Comparison of ENCODE assay signal across 14 mouse cellular contexts in the genomic region with DNA sequence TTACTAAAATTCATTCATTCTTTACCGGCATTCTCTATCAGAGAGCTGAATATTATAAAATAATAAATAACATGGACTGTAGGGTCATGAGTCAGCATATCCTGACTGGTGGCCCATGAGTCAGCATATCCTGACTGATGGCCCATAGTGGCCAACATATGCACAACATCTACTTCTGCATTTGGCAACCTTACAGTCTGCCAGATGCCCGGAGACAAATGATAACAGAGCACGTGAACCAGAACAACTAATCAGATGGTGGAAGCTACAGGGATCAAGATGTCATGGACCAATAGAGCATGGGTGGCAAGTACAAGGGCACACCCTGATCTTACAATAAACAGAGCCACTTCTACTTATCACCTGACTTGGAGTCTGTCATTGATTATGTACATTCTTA.
"Had no signal": no experiment of that assay in that cellular context is flagged by ENCODE, and none has a peak within 500 bp of the region (broad histone marks: within the 10 kb centered on the region; RNA-seq: fewer than 3 reads in every experiment).

No protein-coding gene starts in this region.

- H3K27me3 ChIP-seq: kidney, embryonic 15.5 days; limb, embryonic 15.5 days; liver, embryonic 15.5 days; midbrain, embryonic 13.5 days; neural tube, embryonic 13.5 days; stomach, embryonic 15.5 days had no signal

- H3K27ac ChIP-seq: kidney, embryonic 15.5 days; limb, embryonic 15.5 days; liver, embryonic 15.5 days; midbrain, embryonic 13.5 days; neural tube, embryonic 13.5 days; stomach, embryonic 15.5 days had no signal

- H3K4me3 ChIP-seq: kidney, embryonic 15.5 days; limb, embryonic 15.5 days; liver, embryonic 15.5 days; midbrain, embryonic 13.5 days; neural tube, embryonic 13.5 days; stomach, embryonic 15.5 days had no signal

- H3K4me1 ChIP-seq: kidney, embryonic 15.5 days; limb, embryonic 15.5 days; liver, embryonic 15.5 days; midbrain, embryonic 13.5 days; neural tube, embryonic 13.5 days; stomach, embryonic 15.5 days had no signal

- DNase-seq: kidney, adult 2 months; kidney, postnatal 14 days; lung, embryonic 14.5 days; lung, postnatal 10 days; lung, postnatal 4 days; right cerebral cortex, postnatal 14 days; thymus, adult 2 months; thymus, postnatal 25 days had no signal

- H3K9ac ChIP-seq: kidney, embryonic 15.5 days; limb, embryonic 15.5 days; liver, embryonic 15.5 days; lung, embryonic 14.5 days; midbrain, embryonic 13.5 days; neural tube, embryonic 13.5 days; stomach, embryonic 15.5 days had no signal

- ATAC-seq: midbrain, embryonic 13.5 days had no signal

- H3K36me3 ChIP-seq: kidney, embryonic 15.5 days; limb, embryonic 15.5 days; liver, embryonic 15.5 days; midbrain, embryonic 13.5 days; neural tube, embryonic 13.5 days; stomach, embryonic 15.5 days had no signal

- H3K9me3 ChIP-seq: kidney, embryonic 15.5 days; limb, embryonic 15.5 days; liver, embryonic 15.5 days; midbrain, embryonic 13.5 days; neural tube, embryonic 13.5 days; stomach, embryonic 15.5 days had no signal

- H3K4me2 ChIP-seq: kidney, embryonic 15.5 days; limb, embryonic 15.5 days; liver, embryonic 15.5 days; lung, embryonic 14.5 days; midbrain, embryonic 13.5 days; neural tube, embryonic 13.5 days; stomach, embryonic 15.5 days had no signal
